ENCODE assay signal across 12 mouse cellular contexts in genomic region chr12:89884576-89884975, GRCm38 (mm10).
"Had no signal": no experiment of that assay in that cellular context is flagged by ENCODE, and none has a peak within 500 bp of the region (broad histone marks: within the 10 kb centered on the region; RNA-seq: fewer than 3 reads in every experiment).

No protein-coding gene starts in this region.

- DNase-seq: retina, postnatal 1 day; right cerebral cortex, adult 18-20 months; right cerebral cortex, postnatal 14 days; right cerebral cortex, postnatal 25 days; right cerebral cortex, postnatal 4 days; spleen, adult 18-20 months; thymus, adult 18-20 months; thymus, adult 2 months; thymus, postnatal 14 days; thymus, postnatal 25 days; thymus, postnatal 36 days; thymus, postnatal 4 days had no signal
